8 mouse cellular contexts compared by ENCODE assay signal in genomic region chr8:104219806-104220205, GRCm38 (mm10). TPM values are rescaled to one million over a fixed set of nuclear protein-coding genes. Genes with fewer than 3 reads are reported as not detected.
A peak's percentile ranks its signal among the peaks of the same experiment; 100 is the strongest.
DNase-seq lines count a peak whose midpoint lies in the region; ATAC-seq and TF ChIP-seq lines count a peak whose summit lies in the region.

No protein-coding gene starts in this region.

- H3K27ac ChIP-seq in heart, adult 2 months = no peak overlapping the region
- H3K27ac ChIP-seq in kidney, embryonic 15.5 days = no peak overlapping the region
- no peak overlapping the region for H3K27ac ChIP-seq in limb, embryonic 14.5 days (replicated peaks; ENCODE audit: low read depth, low read length)

- H3K27me3 ChIP-seq in heart, adult 2 months (ENCODE audit: control insufficient read depth, insufficient read depth, low read length) = no peaks in the 10 kb centered on the region
- no peaks in the 10 kb centered on the region for H3K27me3 ChIP-seq in kidney, embryonic 15.5 days
- no peaks in the 10 kb centered on the region for H3K27me3 ChIP-seq in limb, embryonic 14.5 days (ENCODE audit: control insufficient read depth, insufficient read depth, low read length)

- H3K4me3 ChIP-seq in heart, adult 2 months = no peak overlapping the region
- H3K4me3 ChIP-seq in kidney, embryonic 15.5 days (replicated peaks) = no peak overlapping the region
- no peak overlapping the region for H3K4me3 ChIP-seq in limb, embryonic 14.5 days (replicated peaks; ENCODE audit: low read length)

- peak; percentile 84 for DNase-seq in 416B (ENCODE audit: low read depth)
- peak; percentile 85 for DNase-seq in adrenal gland, postnatal 10 days
- DNase-seq in embryo, embryonic 9.5 days (ENCODE audit: extremely low spot score) = peak; percentile 78
- DNase-seq in heart, adult 2 months = peak; percentile 73 to 81
- DNase-seq in limb, embryonic 14.5 days (ENCODE audit: low spot score) = peak; percentile 79
- peak; percentile 47 to 57 for DNase-seq in spleen, postnatal 14 days (ENCODE audit: low spot score in 2 of 2)

- TF ChIP-seq POLR2A in heart, adult 2 months (IDR thresholded peaks at IDR 0.05; ENCODE audit: insufficient read depth, low read depth, low read length) = no peak
- TF ChIP-seq POLR2A in limb, embryonic 14.5 days (IDR thresholded peaks at IDR 0.05; ENCODE audit: borderline replicate concordance, extremely low read depth, insufficient read depth, insufficient read length) = no peak

- peak; percentile 64; the same call in 1 of the 2 replicates for ATAC-seq in kidney, embryonic 15.5 days (replicated peaks; ENCODE audit: low FRiP score)
- peak; percentile 68; the same call in 1 of the 2 replicates for ATAC-seq in limb, embryonic 14.5 days (ENCODE audit: low FRiP score, low read depth)
- ATAC-seq in monocyte, adult 5-6 weeks (replicated peaks; ENCODE audit: insufficient number of reproducible peaks, low FRiP score, low TSS enrichment, poor library complexity, severe bottlenecking) = peak; percentile 54; the same call in 1 of the 2 replicates

- no peak overlapping the region for H3K9ac ChIP-seq in heart, adult 2 months (ENCODE audit: low read depth, low read length)
- no peak overlapping the region for H3K9ac ChIP-seq in kidney, embryonic 15.5 days
- H3K9ac ChIP-seq in limb, embryonic 14.5 days (ENCODE audit: low read depth, low read length, severe bottlenecking) = no peak overlapping the region

- peak; percentile 94 for TF ChIP-seq CTCF in heart, adult 2 months (IDR thresholded peaks at IDR 0.05)

- no peaks in the 10 kb centered on the region for H3K9me3 ChIP-seq in kidney, embryonic 15.5 days (replicated peaks)
- no peaks in the 10 kb centered on the region; the same call in 1 of the 2 replicates for H3K9me3 ChIP-seq in limb, embryonic 14.5 days (ENCODE audit: control insufficient read depth, low read length)

- H3K4me2 ChIP-seq in kidney, embryonic 15.5 days = no peak overlapping the region
- no peak overlapping the region for H3K4me2 ChIP-seq in limb, embryonic 14.5 days (replicated peaks; ENCODE audit: low read depth, low read length, severe bottlenecking)

- no peaks in the 10 kb centered on the region for H3K36me3 ChIP-seq in heart, adult 2 months (ENCODE audit: control insufficient read depth, insufficient read depth, low read length)
- peaks cover 11% of the 10 kb centered on the region; the same call in 1 of the 2 replicates for H3K36me3 ChIP-seq in kidney, embryonic 15.5 days
- H3K36me3 ChIP-seq in limb, embryonic 14.5 days (ENCODE audit: control insufficient read depth, insufficient read depth, low read length) = no peaks in the 10 kb centered on the region

- 38% methylated on average over 5 of the region's 5 CpGs for WGBS in heart, adult 2 months
- WGBS in kidney, embryonic 15.5 days = 41% methylated on average over 5 of the region's 5 CpGs
- WGBS in limb, embryonic 14.5 days = 46% methylated on average over 5 of the region's 5 CpGs

- intact Hi-C loops in heart, adult 2 months (cut with DNase I) = loop anchor here (1.0 to 5.0 kb wide), 3 partner anchors 74 to 188 kb away; no protein-coding TSS in a partner anchor

- TF ChIP-seq EP300 in heart, adult 2 months (IDR thresholded peaks at IDR 0.05; ENCODE audit: insufficient read depth, low read depth, low read length) = peak; percentile 70; the same call in 1 of the 2 replicates

- H3K79me2 ChIP-seq in heart, adult 2 months (replicated peaks; ENCODE audit: control insufficient read depth, insufficient read depth, low read length) = no peaks in the 10 kb centered on the region

- H3K4me1 ChIP-seq in heart, adult 2 months (ENCODE audit: control insufficient read depth, insufficient read depth, low read length) = no peaks in the 10 kb centered on the region
- no peaks in the 10 kb centered on the region for H3K4me1 ChIP-seq in kidney, embryonic 15.5 days
- no peaks in the 10 kb centered on the region for H3K4me1 ChIP-seq in limb, embryonic 14.5 days (ENCODE audit: control insufficient read depth, insufficient read depth, low read length)

RNA-seq across cellular contexts. Expression of gene Tk2, which starts 28.6 kb away (rescaled TPM):
- total RNA-seq in adrenal gland, postnatal 10 days (2021) = 10 to 100 TPM; 43.2 to 44.6 TPM
- 1 to 10 TPM; 6.1 to 8.7 TPM for total RNA-seq in heart, adult 2 months (2021)
- polyA plus RNA-seq in heart, adult 2 months (2012; rRNA removed) = 9.8 and 10.6 TPM in 2 replicates
- polyA plus RNA-seq in kidney, embryonic 15.5 days (2015; fragmentation: Nextera tagmentation; extraction: Ambion mirVana) = 19.7 and 21.0 TPM in 2 replicates
- polyA plus RNA-seq in limb, embryonic 14.5 days (2012; rRNA removed) = 18.5 and 20.4 TPM in 2 replicates
- polyA plus RNA-seq in limb, embryonic 14.5 days (2014; fragmentation: Nextera tagmentation; extraction: Ambion mirVana) = 19.2 and 20.2 TPM in 2 replicates
- total RNA-seq in monocyte, adult 5-6 weeks (2017) = 39.0 to 49.4 TPM (median 44.6 TPM) in 3 replicates

RNA-seq across cellular contexts. Expression of gene Cklf, which starts 30.9 kb away (rescaled TPM):
- total RNA-seq in adrenal gland, postnatal 10 days (2021) = 10 to 100 TPM; 45.5 to 67.3 TPM
- 1 to 10 TPM; 3.2 to 3.5 TPM for total RNA-seq in heart, adult 2 months (2021)
- 2.8 and 3.7 TPM in 2 replicates for polyA plus RNA-seq in heart, adult 2 months (2012; rRNA removed)
- 43.0 and 46.8 TPM in 2 replicates for polyA plus RNA-seq in kidney, embryonic 15.5 days (2015; fragmentation: Nextera tagmentation; extraction: Ambion mirVana)
- 49.2 and 56.0 TPM in 2 replicates for polyA plus RNA-seq in limb, embryonic 14.5 days (2012; rRNA removed)
- 36.9 and 42.2 TPM in 2 replicates for polyA plus RNA-seq in limb, embryonic 14.5 days (2014; fragmentation: Nextera tagmentation; extraction: Ambion mirVana)
- 33.6 to 48.9 TPM (median 35.8 TPM) in 3 replicates for total RNA-seq in monocyte, adult 5-6 weeks (2017)

RNA-seq across cellular contexts. Expression of gene Bean1, which starts 49.6 kb away (rescaled TPM):
- total RNA-seq in adrenal gland, postnatal 10 days (2021) = 1 to 10 TPM; 4.5 to 5.7 TPM
- total RNA-seq in heart, adult 2 months (2021) = 1 to 10 TPM in 1 of 2 experiments, under 1 TPM in 1; 0.91 to 1.8 TPM
- polyA plus RNA-seq in heart, adult 2 months (2012; rRNA removed) = 4.0 and 4.1 TPM in 2 replicates
- polyA plus RNA-seq in kidney, embryonic 15.5 days (2015; fragmentation: Nextera tagmentation; extraction: Ambion mirVana) = 2.1 and 2.4 TPM in 2 replicates
- polyA plus RNA-seq in limb, embryonic 14.5 days (2012; rRNA removed) = 4.5 and 6.5 TPM in 2 replicates
- 1.7 and 1.8 TPM in 2 replicates for polyA plus RNA-seq in limb, embryonic 14.5 days (2014; fragmentation: Nextera tagmentation; extraction: Ambion mirVana)
- 0.19 TPM in 1 of 3 replicates, not detected in the others for total RNA-seq in monocyte, adult 5-6 weeks (2017)
